Mouse (Mus musculus): ENCODE data around the gene Qrfp.

GRCm38 (mm10) chr2:31815367-31815766 is 5.0 kb upstream of the Qrfp start:
- TF ChIP-seq CTCF (IDR thresholded peaks at IDR 0.05 in 2 of 3, conservative IDR thresholded peaks at IDR 0.05 in 1 of 3; ENCODE audit: control insufficient read depth in 1 of 3, insufficient read depth in 1 of 3, low read depth in 2 of 3, low read length in 3 of 3, poor library complexity in 1 of 3, severe bottlenecking in 1 of 3) (peak; percentile 67 to 90 (median 88)), TCF12 (IDR thresholded peaks at IDR 0.05; ENCODE audit: low read depth, low read length) (no peak), CHD2 (IDR thresholded peaks at IDR 0.05; ENCODE audit: low read length) (no peak), ZC3H11A (IDR thresholded peaks at IDR 0.05; ENCODE audit: low read depth, low read length) (peak; percentile 69), POLR2A (IDR thresholded peaks at IDR 0.05; ENCODE audit: control insufficient read depth in 1 of 2, insufficient read depth in 1 of 2, low read depth in 1 of 2, low read length in 2 of 2, poor library complexity in 1 of 2) (no peak), E2F4 (IDR thresholded peaks at IDR 0.05; ENCODE audit: borderline replicate concordance, low read depth, low read length) (no peak), JUND (IDR thresholded peaks at IDR 0.05; ENCODE audit: low read depth, low read length) (no peak), MAFK (IDR thresholded peaks at IDR 0.05; ENCODE audit: borderline replicate concordance, low read depth, low read length) (no peak), MAX (IDR thresholded peaks at IDR 0.05; ENCODE audit: low read length) (no peak), NELFE (IDR thresholded peaks at IDR 0.05; ENCODE audit: low read depth, low read length) (no peak), GABPA (IDR thresholded peaks at IDR 0.05; ENCODE audit: low read depth, low read length) (no peak), EP300 (IDR thresholded peaks at IDR 0.05; ENCODE audit: low read depth in 1 of 2, low read length in 2 of 2) (no peak), NRF1 (IDR thresholded peaks at IDR 0.05; ENCODE audit: insufficient read depth, low read depth, low read length, poor library complexity, severe bottlenecking) (no peak), USF2 (IDR thresholded peaks at IDR 0.05; ENCODE audit: borderline replicate concordance in 1 of 2, insufficient read depth in 1 of 2, low read depth in 1 of 2, low read length in 2 of 2) (no peak)
